In the genomic region with DNA sequence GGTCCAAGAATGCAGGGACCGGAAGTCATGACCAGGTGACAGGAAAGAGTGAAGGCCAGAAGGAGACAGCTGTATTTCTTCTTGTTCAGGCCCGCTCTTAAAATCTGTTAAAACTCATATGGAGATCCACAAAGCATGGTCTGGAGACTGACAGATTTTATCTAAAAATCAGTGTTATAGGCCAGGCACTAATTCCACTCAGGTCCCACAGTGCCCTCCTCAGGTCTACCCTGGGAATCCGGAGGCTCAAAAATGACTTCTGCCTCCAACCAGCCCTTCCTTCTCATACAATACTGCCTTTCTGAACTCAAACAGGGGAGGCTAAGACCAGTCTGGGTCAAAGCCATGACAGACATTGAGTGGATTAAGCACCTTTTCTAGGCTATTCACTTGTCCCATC, we compare ENCODE assay signal across 9 mouse cellular contexts.
A peak's percentile ranks its signal among the peaks of the same experiment; 100 is the strongest.
DNase-seq lines count a peak whose midpoint lies in the region; ATAC-seq and TF ChIP-seq lines count a peak whose summit lies in the region.
"Had no signal": no experiment of that assay in that cellular context is flagged by ENCODE, and none has a peak within 500 bp of the region (broad histone marks: within the 10 kb centered on the region; RNA-seq: fewer than 3 reads in every experiment).

No protein-coding gene starts in this region.

- no peaks in the 10 kb centered on the region for H3K36me3 ChIP-seq in midbrain, postnatal 0 days (ENCODE audit: insufficient read depth, low read length)
- H3K36me3 ChIP-seq in midbrain, embryonic 16.5 days (ENCODE audit: control insufficient read depth, insufficient read depth, low read length): no peaks in the 10 kb centered on the region
- H3K36me3 ChIP-seq in forebrain, embryonic 15.5 days: no peaks in the 10 kb centered on the region
- H3K36me3 ChIP-seq in midbrain, embryonic 10.5 days: no peaks in the 10 kb centered on the region
- H3K36me3 ChIP-seq: embryonic facial prominence, embryonic 12.5 days had no signal

- 70% methylated on average over 3 of the region's 3 CpGs for WGBS in midbrain, postnatal 0 days
- WGBS in midbrain, embryonic 16.5 days: 59% methylated on average over 3 of the region's 3 CpGs
- WGBS in forebrain, embryonic 15.5 days: 65% methylated on average over 3 of the region's 3 CpGs
- 69% methylated on average over 3 of the region's 3 CpGs for WGBS in midbrain, embryonic 10.5 days

- intact Hi-C loops in left cerebral cortex, postnatal 25 days (cut with DNase I): loop anchor here (2.0 to 5.0 kb wide), 2 partner anchors 314 to 476 kb away; partner anchors contain the start of gene Spry1

- H3K4me1 ChIP-seq in midbrain, postnatal 0 days (ENCODE audit: insufficient read depth, low read length): no peaks in the 10 kb centered on the region
- H3K4me1 ChIP-seq in midbrain, embryonic 16.5 days (ENCODE audit: control insufficient read depth, insufficient read depth, low read length): no peaks in the 10 kb centered on the region
- H3K4me1 ChIP-seq in forebrain, embryonic 15.5 days: no peaks in the 10 kb centered on the region
- no peaks in the 10 kb centered on the region for H3K4me1 ChIP-seq in midbrain, embryonic 10.5 days
- H3K4me1 ChIP-seq: embryonic facial prominence, embryonic 12.5 days had no signal

- peak; percentile 82 for ATAC-seq in frontal cortex, adult (ENCODE audit: low TSS enrichment)
- ATAC-seq in midbrain, postnatal 0 days (ENCODE audit: low FRiP score): no peak
- no peak for ATAC-seq in midbrain, embryonic 16.5 days
- no peak for ATAC-seq in forebrain, embryonic 15.5 days (replicated peaks)

- TF ChIP-seq CTCF in midbrain, postnatal 0 days (IDR thresholded peaks at IDR 0.05): peak; percentile 57

- no peak overlapping the region for H3K4me3 ChIP-seq in midbrain, postnatal 0 days (ENCODE audit: low read depth, low read length)
- no peak overlapping the region for H3K4me3 ChIP-seq in midbrain, embryonic 16.5 days (ENCODE audit: low read depth, low read length)
- H3K4me3 ChIP-seq in forebrain, embryonic 15.5 days: no peak overlapping the region
- no peak overlapping the region for H3K4me3 ChIP-seq in midbrain, embryonic 10.5 days
- H3K4me3 ChIP-seq: embryonic facial prominence, embryonic 12.5 days had no signal

- no peak overlapping the region for H3K4me2 ChIP-seq in midbrain, postnatal 0 days (ENCODE audit: low read depth, low read length, poor library complexity, severe bottlenecking)
- H3K4me2 ChIP-seq in midbrain, embryonic 16.5 days (ENCODE audit: low read length): no peak overlapping the region
- no peak overlapping the region for H3K4me2 ChIP-seq in forebrain, embryonic 15.5 days (replicated peaks)
- H3K4me2 ChIP-seq: embryonic facial prominence, embryonic 12.5 days had no signal

- DNase-seq in frontal cortex, postnatal 25 days (ENCODE audit: low spot score in 2 of 2): no peak
- peak; percentile 31 for DNase-seq in midbrain, postnatal 0 days (ENCODE audit: low spot score)
- DNase-seq in cerebellum, postnatal 14 days: peak; percentile 63 to 71
- peak; percentile 16 to 27 for DNase-seq in left cerebral cortex, postnatal 25 days (ENCODE audit: low spot score in 2 of 2)
- no peak for DNase-seq in midbrain, embryonic 10.5 days (ENCODE audit: low spot score)

- no peak overlapping the region for H3K9ac ChIP-seq in midbrain, postnatal 0 days (replicated peaks; ENCODE audit: low read length, poor library complexity, severe bottlenecking)
- no peak overlapping the region for H3K9ac ChIP-seq in midbrain, embryonic 16.5 days (ENCODE audit: low read depth, low read length)
- H3K9ac ChIP-seq in forebrain, embryonic 15.5 days (replicated peaks): no peak overlapping the region
- H3K9ac ChIP-seq: embryonic facial prominence, embryonic 12.5 days had no signal

- no peaks in the 10 kb centered on the region for H3K9me3 ChIP-seq in midbrain, postnatal 0 days (ENCODE audit: low read length)
- 0 out of 2 replicates have a peak, but pooled peaks cover 2% of the 10 kb centered on the region for H3K9me3 ChIP-seq in midbrain, embryonic 16.5 days (replicated peaks; ENCODE audit: control insufficient read depth, low read length, poor library complexity, severe bottlenecking)
- no peaks in the 10 kb centered on the region for H3K9me3 ChIP-seq in forebrain, embryonic 15.5 days
- peaks cover 9% of the 10 kb centered on the region; the same call in 1 of the 2 replicates for H3K9me3 ChIP-seq in midbrain, embryonic 10.5 days (replicated peaks)
- H3K9me3 ChIP-seq: embryonic facial prominence, embryonic 12.5 days had no signal

- H3K27ac ChIP-seq in midbrain, postnatal 0 days (ENCODE audit: low read depth, low read length): no peak overlapping the region
- H3K27ac ChIP-seq in midbrain, embryonic 16.5 days (ENCODE audit: low read length): no peak overlapping the region
- no peak overlapping the region for H3K27ac ChIP-seq in forebrain, embryonic 15.5 days (replicated peaks)
- no peak overlapping the region for H3K27ac ChIP-seq in midbrain, embryonic 10.5 days (replicated peaks)
- H3K27ac ChIP-seq: embryonic facial prominence, embryonic 12.5 days had no signal

- no peaks in the 10 kb centered on the region for H3K27me3 ChIP-seq in midbrain, postnatal 0 days (ENCODE audit: insufficient read depth, low read length)
- no peaks in the 10 kb centered on the region for H3K27me3 ChIP-seq in midbrain, embryonic 16.5 days (ENCODE audit: control insufficient read depth, insufficient read depth, low read depth, low read length)
- no peaks in the 10 kb centered on the region for H3K27me3 ChIP-seq in forebrain, embryonic 15.5 days
- no peaks in the 10 kb centered on the region for H3K27me3 ChIP-seq in midbrain, embryonic 10.5 days (ENCODE audit: low read depth, poor library complexity, severe bottlenecking)
- H3K27me3 ChIP-seq: embryonic facial prominence, embryonic 12.5 days had no signal

Comparison
In these comparisons a context has a peak if more than half of its experiments do, and no peak if none do; other contexts are left out.
1. DNase-seq: peak in midbrain, postnatal 0 days (single experiment), cerebellum, postnatal 14 days (2 of 2) and left cerebral cortex, postnatal 25 days (2 of 2); none in frontal cortex, postnatal 25 days (0 of 2) and midbrain, embryonic 10.5 days (single experiment).